Mouse (Mus musculus): ENCODE data around the gene Odf3l2. TPM values are rescaled to one million over a fixed set of nuclear protein-coding genes. Genes with fewer than 3 reads are reported as not detected.

The Odf3l2 gene
- 0.11 and 0.88 TPM in 2 replicates for polyA plus RNA-seq (2015; fragmentation: Nextera tagmentation; extraction: Ambion mirVana)

DNA sequence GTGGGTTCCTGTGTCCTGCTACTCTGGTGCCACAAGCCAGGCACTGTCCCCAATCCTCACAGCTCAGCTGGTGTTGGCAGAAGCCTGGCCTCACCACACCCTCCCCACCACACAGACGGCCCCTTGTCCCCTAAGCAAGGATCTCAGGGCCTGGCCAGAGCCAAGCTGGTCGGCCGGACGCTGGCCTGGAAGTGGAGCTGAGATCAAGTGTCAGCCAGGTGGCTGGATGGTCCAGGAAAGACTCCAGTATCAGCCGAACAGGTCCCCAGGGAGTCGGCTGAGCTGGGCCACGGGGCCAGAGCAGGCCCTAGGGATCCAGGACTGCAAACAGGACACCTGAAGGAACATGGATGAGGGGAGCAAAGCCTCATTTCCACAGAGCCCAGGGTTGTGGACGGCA is at the start of gene Odf3l2:
Gene Odf3l2 (minus strand): TSS at position 28 of the 400 bp plus-strand sequence.

DNA sequence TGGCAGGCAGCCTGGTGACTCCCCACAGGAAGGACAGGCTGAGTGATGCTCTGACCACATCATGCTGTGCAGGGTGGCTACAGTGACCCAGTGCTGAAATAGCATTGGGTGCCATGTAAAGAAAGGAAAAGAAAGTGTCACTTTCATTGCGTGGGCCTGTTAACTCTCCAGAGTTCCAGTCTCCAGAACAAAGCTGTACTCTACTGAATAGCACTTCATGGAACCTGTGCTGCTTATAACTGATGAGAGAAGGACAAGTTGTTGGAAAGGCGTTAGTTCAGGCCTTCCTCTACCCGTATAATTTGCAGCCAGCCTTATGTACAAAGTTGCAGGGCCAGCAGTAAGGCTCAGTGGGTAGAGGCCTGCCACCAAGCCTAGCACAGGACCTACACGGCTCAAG is 43.2 kb upstream of the Odf3l2 start, which contains the start of gene Gzmm:
Gene Gzmm (plus strand): TSS at position 301 of the 400 bp plus-strand sequence.

DNA sequence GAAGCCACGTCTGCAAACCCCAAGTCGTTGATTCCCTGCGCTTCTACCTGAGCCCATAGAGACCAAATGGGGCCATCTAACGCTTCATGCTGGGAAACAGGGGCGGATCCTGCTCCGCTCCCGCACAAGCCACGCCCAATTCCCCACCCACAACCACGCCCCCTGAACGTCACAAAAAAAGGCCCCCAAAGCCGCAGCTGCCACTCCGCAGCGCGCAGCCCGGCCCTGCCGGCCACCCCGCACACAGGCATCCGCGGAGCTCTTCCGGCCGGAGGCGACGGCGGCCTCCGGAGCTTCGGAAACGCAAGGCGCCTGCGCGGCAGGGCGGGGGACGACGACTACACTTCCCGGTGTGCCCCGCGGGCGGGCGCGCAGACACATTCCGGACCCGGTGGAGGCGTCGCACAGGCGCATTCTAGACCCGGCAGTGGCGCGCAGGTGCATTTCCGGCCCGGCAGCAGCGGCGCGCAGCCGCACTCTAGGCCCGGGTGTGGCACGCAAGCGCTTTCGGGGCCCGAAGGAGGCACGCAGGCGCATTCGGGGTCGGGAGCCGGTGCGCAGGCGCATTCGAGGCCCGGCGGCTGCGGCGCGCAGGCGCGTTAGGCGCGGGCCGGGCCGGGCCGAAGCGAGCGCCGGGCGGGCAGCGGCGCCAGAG is 36.2 kb upstream of the Odf3l2 start, which contains the start of gene Cdc34:
Gene Cdc34 (plus strand): TSS at position 605 of the 655 bp plus-strand sequence.

DNA sequence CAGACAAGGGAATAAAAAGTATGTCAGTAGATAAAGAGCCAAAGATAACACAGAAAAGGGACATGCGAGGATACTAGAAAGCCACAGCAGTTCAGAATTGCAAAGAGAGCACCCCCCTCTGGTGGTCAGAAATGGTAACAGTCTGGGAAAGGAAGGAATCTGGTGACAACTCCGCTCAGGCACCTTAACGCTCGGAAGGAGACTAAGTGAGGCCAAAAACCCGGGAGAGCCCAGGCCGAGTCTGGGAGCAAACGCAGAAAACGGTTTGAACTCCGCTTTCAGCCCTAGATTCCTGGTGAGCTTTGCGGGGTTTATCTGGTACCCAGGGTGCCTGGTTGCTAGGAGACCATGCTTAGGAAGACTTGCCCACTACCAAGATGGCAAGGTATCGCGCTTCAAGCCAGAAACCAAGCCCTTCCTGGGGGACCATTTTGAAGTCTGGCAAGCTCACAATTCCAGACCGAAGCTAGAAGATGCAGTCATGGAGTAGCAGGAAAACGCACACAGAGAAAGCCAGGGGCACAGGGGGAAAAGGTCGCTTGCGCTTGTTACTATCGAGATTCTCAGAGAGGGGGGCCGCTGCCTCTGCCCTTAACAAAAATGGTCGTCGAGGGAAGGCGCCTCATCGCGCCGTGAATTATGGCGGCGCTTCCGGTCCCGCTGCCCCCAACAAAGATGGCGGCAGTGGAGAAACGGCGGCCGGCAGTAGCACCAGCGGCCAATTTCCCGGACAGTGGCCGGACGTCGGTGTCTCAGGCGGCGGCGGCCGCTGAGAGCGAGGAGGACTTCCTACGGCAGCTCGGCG is 23.4 kb upstream of the Odf3l2 start, which contains the start of gene Tpgs1:
Gene Tpgs1 (plus strand): TSS at position 599 of the 805 bp plus-strand sequence.

DNA sequence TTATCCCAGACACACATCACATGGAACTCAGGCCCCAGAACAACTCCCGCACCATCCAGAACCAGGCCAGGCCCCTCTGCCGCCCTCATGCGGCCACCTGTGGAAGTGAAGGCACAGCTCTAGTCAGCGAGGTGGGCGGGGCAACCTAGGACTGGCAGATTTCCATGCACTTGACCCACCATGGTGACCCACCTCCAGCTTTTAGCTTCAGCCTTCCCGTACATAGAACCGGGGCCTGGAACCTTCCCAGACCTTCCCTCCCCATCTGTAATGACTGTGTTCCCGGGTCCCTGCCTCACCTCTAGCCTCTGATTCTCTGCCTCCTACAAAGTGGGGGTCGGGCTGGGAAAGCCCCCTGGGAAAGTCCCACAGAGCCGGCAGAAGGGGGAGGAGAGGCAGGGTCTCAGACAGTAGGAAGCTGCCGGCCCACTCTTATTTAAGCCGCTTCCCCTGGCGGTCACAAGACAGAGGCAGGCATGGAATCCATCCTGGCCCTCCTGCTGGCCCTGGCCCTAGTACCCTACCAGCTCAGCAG is 18.7 kb upstream of the Odf3l2 start, which contains the start of gene Madcam1:
Gene Madcam1 (plus strand): TSS at position 429 of the 535 bp plus-strand sequence.

DNA sequence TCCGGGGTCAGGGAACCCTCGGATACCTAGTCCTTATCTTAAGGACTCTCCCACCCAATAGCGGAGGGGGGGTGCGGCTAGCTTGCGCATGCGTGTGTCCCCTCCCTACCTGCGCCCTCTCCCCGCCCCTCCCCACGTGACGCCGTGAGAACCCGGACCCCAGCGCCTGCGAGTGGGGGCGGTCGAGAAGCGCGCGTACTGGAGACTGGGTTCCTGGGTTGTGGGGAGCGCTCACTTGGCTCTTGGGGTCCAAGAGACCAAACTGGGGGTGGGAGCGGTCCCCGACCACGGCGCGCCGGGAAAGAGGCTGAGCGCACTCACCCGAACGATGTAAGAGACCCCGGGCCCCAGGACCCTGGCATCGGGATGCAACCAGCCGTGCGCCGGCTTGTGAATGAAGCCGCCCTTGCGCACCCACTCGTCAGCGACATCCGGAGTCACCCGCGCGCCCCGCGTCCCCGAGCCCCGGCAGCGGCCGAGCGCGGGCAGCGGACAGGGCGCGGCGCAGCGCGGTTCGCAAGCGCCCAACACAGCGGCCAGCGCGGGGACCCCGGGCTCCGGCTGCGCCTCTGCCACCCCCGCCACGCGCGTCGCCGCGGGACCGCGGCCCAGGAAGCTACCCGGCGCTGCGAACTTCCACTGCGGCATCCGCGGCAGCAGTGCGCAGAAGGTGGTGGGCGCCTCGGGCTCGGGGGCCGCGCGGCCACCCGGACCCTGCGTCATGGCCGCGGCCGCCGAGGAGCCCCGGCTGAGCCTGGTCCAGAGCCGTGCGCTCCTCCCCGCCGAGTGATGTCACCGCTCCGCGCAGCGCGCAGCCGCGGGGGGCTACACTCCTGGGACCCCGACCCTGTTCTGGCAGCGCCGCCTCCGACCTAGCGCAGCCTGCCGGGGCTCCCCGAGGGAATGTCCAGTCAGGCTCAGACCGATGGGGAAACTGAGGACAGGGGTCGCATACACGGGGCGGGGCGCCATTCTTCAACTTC is 8.1 kb downstream of the Odf3l2 start, which contains the start of gene Shc2:
Gene Shc2 (minus strand): TSS at position 791 of the 983 bp plus-strand sequence.

DNA sequence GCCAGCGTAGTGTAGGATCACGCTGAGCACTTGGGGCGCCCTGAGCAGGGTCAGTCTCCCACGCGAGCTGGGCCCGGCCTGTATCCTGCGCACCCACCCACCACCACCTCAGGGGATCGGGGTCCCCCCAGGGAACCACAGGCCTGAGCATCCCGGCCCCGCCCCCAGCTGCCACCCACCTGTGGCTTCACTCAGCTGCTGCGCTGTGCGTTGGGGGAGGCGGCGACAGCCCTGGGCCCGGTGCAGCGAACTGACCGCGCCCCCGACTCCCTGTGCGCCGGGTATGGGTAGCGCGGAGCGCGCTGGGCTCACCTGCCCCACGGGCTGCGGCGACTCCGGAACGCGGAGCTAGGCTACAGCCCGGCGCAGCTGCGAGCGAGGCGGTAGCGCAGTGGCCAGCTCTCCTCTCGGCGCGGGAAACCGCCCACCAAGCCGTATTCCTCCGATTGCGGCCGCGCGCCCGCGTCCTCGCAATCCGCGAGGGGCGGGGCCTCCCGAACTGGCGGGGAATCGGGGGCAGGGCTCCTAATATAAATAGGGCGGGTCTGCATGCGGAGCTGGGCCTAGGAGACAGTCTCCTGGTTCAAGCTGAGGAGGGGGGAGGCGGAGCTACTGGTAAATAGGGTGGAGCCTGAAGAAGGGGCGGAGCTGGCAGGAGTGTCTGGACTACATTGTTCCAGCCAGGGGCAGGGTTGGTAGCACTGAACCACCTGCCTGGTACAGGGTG is 31.8 kb downstream of the Odf3l2 start, which contains the start of gene C2cd4c:
Gene C2cd4c (minus strand): TSS at position 448 of the 727 bp plus-strand sequence.

Other genes starting within 250 kb of the Odf3l2 start
- not detected in 2 replicates for gene Vmn2r83, start 177.0 kb downstream of the Odf3l2 start, polyA plus RNA-seq (2015; fragmentation: Nextera tagmentation; extraction: Ambion mirVana)
- gene Plpp2, start 111.9 kb downstream of the Odf3l2 start, polyA plus RNA-seq (2015; fragmentation: Nextera tagmentation; extraction: Ambion mirVana) = 21.7 and 28.3 TPM in 2 replicates
- 19.1 and 25.1 TPM in 2 replicates for gene Mier2, start 90.5 kb downstream of the Odf3l2 start, polyA plus RNA-seq (2015; fragmentation: Nextera tagmentation; extraction: Ambion mirVana)
- gene Theg, start 58.4 kb downstream of the Odf3l2 start, polyA plus RNA-seq (2015; fragmentation: Nextera tagmentation; extraction: Ambion mirVana) = not detected in 2 replicates
- not detected in 2 replicates for gene C2cd4c, start 31.7 kb downstream of the Odf3l2 start, polyA plus RNA-seq (2015; fragmentation: Nextera tagmentation; extraction: Ambion mirVana)
- gene Shc2, start 7.8 kb downstream of the Odf3l2 start, polyA plus RNA-seq (2015; fragmentation: Nextera tagmentation; extraction: Ambion mirVana) = 8.9 and 20.6 TPM in 2 replicates
- 0.43 and 0.80 TPM in 2 replicates for gene Madcam1, start 18.8 kb upstream of the Odf3l2 start, polyA plus RNA-seq (2015; fragmentation: Nextera tagmentation; extraction: Ambion mirVana)
- 81.4 and 84.4 TPM in 2 replicates for gene Tpgs1, start 23.6 kb upstream of the Odf3l2 start, polyA plus RNA-seq (2015; fragmentation: Nextera tagmentation; extraction: Ambion mirVana)
- 66.5 and 73.9 TPM in 2 replicates for gene Cdc34, start 36.5 kb upstream of the Odf3l2 start, polyA plus RNA-seq (2015; fragmentation: Nextera tagmentation; extraction: Ambion mirVana)
- gene Gzmm, start 43.3 kb upstream of the Odf3l2 start, polyA plus RNA-seq (2015; fragmentation: Nextera tagmentation; extraction: Ambion mirVana) = 0.61 and 0.69 TPM in 2 replicates
- 813 and 928 TPM in 2 replicates for gene Bsg, start 58.8 kb upstream of the Odf3l2 start, polyA plus RNA-seq (2015; fragmentation: Nextera tagmentation; extraction: Ambion mirVana)
- 1.6 TPM in 2 replicates for gene Hcn2, start 70.9 kb upstream of the Odf3l2 start, polyA plus RNA-seq (2015; fragmentation: Nextera tagmentation; extraction: Ambion mirVana)
- gene Polrmt, start 100.8 kb upstream of the Odf3l2 start, polyA plus RNA-seq (2015; fragmentation: Nextera tagmentation; extraction: Ambion mirVana) = 16.6 and 29.3 TPM in 2 replicates
- 0.15 TPM in 1 of 2 replicates, not detected in the other for gene Fgf22, start 109.3 kb upstream of the Odf3l2 start, polyA plus RNA-seq (2015; fragmentation: Nextera tagmentation; extraction: Ambion mirVana)
- 50.8 and 66.1 TPM in 2 replicates for gene Rnf126, start 121.2 kb upstream of the Odf3l2 start, polyA plus RNA-seq (2015; fragmentation: Nextera tagmentation; extraction: Ambion mirVana)
- 10.9 and 12.6 TPM in 2 replicates for gene Fstl3, start 131.5 kb upstream of the Odf3l2 start, polyA plus RNA-seq (2015; fragmentation: Nextera tagmentation; extraction: Ambion mirVana)
- 0.13 and 0.46 TPM in 2 replicates for gene Prss57, start 145.2 kb upstream of the Odf3l2 start, polyA plus RNA-seq (2015; fragmentation: Nextera tagmentation; extraction: Ambion mirVana)
- gene Palm, start 147.8 kb upstream of the Odf3l2 start, polyA plus RNA-seq (2015; fragmentation: Nextera tagmentation; extraction: Ambion mirVana) = 72.1 and 96.9 TPM in 2 replicates
- 1.1 TPM in 2 replicates for gene Misp, start 175.3 kb upstream of the Odf3l2 start, polyA plus RNA-seq (2015; fragmentation: Nextera tagmentation; extraction: Ambion mirVana)
- gene Ptbp1, start 208.7 kb upstream of the Odf3l2 start, polyA plus RNA-seq (2015; fragmentation: Nextera tagmentation; extraction: Ambion mirVana) = 85.9 and 118 TPM in 2 replicates
- gene Prtn3, start 228.7 kb upstream of the Odf3l2 start, polyA plus RNA-seq (2015; fragmentation: Nextera tagmentation; extraction: Ambion mirVana) = 8.3 and 10.4 TPM in 2 replicates
- gene Plppr3, start 228.9 kb upstream of the Odf3l2 start, polyA plus RNA-seq (2015; fragmentation: Nextera tagmentation; extraction: Ambion mirVana) = 21.3 and 54.6 TPM in 2 replicates
- 8.1 and 10.4 TPM in 2 replicates for gene Elane, start 240.5 kb upstream of the Odf3l2 start, polyA plus RNA-seq (2015; fragmentation: Nextera tagmentation; extraction: Ambion mirVana)
- gene Cfd, start 245.1 kb upstream of the Odf3l2 start, polyA plus RNA-seq (2015; fragmentation: Nextera tagmentation; extraction: Ambion mirVana) = 0.96 and 5.3 TPM in 2 replicates

Data from adrenal gland, postnatal 0 days (tissue).